Mouse (Mus musculus) thymus, postnatal 36 days (tissue): ENCODE results near the gene Fbxw7.
A peak's percentile ranks its signal among the peaks of the same experiment; 100 is the strongest.

Experiments
- DNase-seq, 2 experiments: peaks; one replicate each; pipeline ENCODE4 v3.0.0; 2022; ENCODE audit warnings: mixed read lengths in 2 of 2

Fbxw7 gene

GRCm38 (mm10) chr3:84897952-84898351 is 82.9 kb downstream of the Fbxw7 start:
- no peak for DNase-seq

- peak; percentile 11 to 21 for DNase-seq
These were observed 91.5 kb downstream of the Fbxw7 start for GRCm38 (mm10) chr3:84906528-84906927.

- no peak for DNase-seq
These were observed 99.2 kb downstream of the Fbxw7 start for GRCm38 (mm10) chr3:84914284-84914683.

- no peak for DNase-seq
These were observed 103.0 kb downstream of the Fbxw7 start for GRCm38 (mm10) chr3:84917903-84918679.

GRCm38 (mm10) chr3:84921704-84922420 is 106.8 kb downstream of the Fbxw7 start:
- no peak for DNase-seq

- no peak for DNase-seq
These were observed 108.2 kb downstream of the Fbxw7 start for GRCm38 (mm10) chr3:84923256-84923655.

- no peak for DNase-seq
These were observed 108.6 kb downstream of the Fbxw7 start for GRCm38 (mm10) chr3:84923670-84924069.

GRCm38 (mm10) chr3:84925229-84925628 is 110.2 kb downstream of the Fbxw7 start:
- DNase-seq: no peak

- DNase-seq: no peak
These were observed 111.1 kb downstream of the Fbxw7 start for GRCm38 (mm10) chr3:84926140-84926539.

- DNase-seq: no peak
These were observed 112.2 kb downstream of the Fbxw7 start for GRCm38 (mm10) chr3:84927168-84927794.

GRCm38 (mm10) chr3:84927901-84928300 is 112.8 kb downstream of the Fbxw7 start:
- no peak for DNase-seq

- no peak for DNase-seq
These were observed 114.1 kb downstream of the Fbxw7 start for GRCm38 (mm10) chr3:84929171-84929570.

- DNase-seq: no peak
These were observed 115.6 kb downstream of the Fbxw7 start for GRCm38 (mm10) chr3:84930683-84931082.

GRCm38 (mm10) chr3:84935729-84936128 is 120.7 kb downstream of the Fbxw7 start:
- DNase-seq: no peak

- no peak for DNase-seq
These were observed 121.2 kb downstream of the Fbxw7 start for GRCm38 (mm10) chr3:84936252-84936651.

- DNase-seq: no peak
These were observed 121.9 kb downstream of the Fbxw7 start for GRCm38 (mm10) chr3:84936956-84937355.

- DNase-seq: no peak
These were observed 122.6 kb downstream of the Fbxw7 start for GRCm38 (mm10) chr3:84937360-84938355.

- no peak for DNase-seq
These were observed 129.9 kb downstream of the Fbxw7 start for GRCm38 (mm10) chr3:84944933-84945332.

GRCm38 (mm10) chr3:84946381-84946780 is 131.3 kb downstream of the Fbxw7 start:
- no peak for DNase-seq

- DNase-seq: no peak
These were observed 134.3 kb downstream of the Fbxw7 start for GRCm38 (mm10) chr3:84949387-84949786.

- DNase-seq: no peak
These were observed 136.6 kb downstream of the Fbxw7 start for GRCm38 (mm10) chr3:84951698-84952097.

- DNase-seq: no peak
These were observed 137.1 kb downstream of the Fbxw7 start for GRCm38 (mm10) chr3:84952135-84952534.
